In genomic region chr9:118416475-118416874, GRCm38 (mm10) we compare ENCODE assay signal across 25 mouse cellular contexts.
"Had no signal": no experiment of that assay in that cellular context is flagged by ENCODE, and none has a peak within 500 bp of the region (broad histone marks: within the 10 kb centered on the region; RNA-seq: fewer than 3 reads in every experiment).

No protein-coding gene starts in this region.

- H3K9me3 ChIP-seq: heart, embryonic 15.5 days; hindbrain, embryonic 13.5 days; hindbrain, embryonic 15.5 days; kidney, embryonic 15.5 days; limb, embryonic 10.5 days; limb, embryonic 12.5 days had no signal

- H3K27me3 ChIP-seq: heart, embryonic 15.5 days; hindbrain, embryonic 13.5 days; hindbrain, embryonic 15.5 days; kidney, embryonic 15.5 days; limb, embryonic 12.5 days had no signal

- H3K4me1 ChIP-seq: heart, embryonic 13.5 days; heart, embryonic 15.5 days; hindbrain, embryonic 13.5 days; hindbrain, embryonic 15.5 days; kidney, embryonic 15.5 days; limb, embryonic 10.5 days; limb, embryonic 12.5 days had no signal

- H3K4me2 ChIP-seq: heart, embryonic 11.5 days; heart, embryonic 13.5 days; heart, embryonic 15.5 days; hindbrain, embryonic 13.5 days; hindbrain, embryonic 15.5 days; kidney, embryonic 15.5 days; limb, embryonic 12.5 days; liver, embryonic 11.5 days had no signal

- ATAC-seq: hindbrain, postnatal 0 days; intestine, embryonic 16.5 days had no signal

- H3K9ac ChIP-seq: heart, embryonic 13.5 days; heart, embryonic 15.5 days; hindbrain, embryonic 13.5 days; hindbrain, embryonic 15.5 days; kidney, embryonic 15.5 days; limb, embryonic 12.5 days had no signal

- DNase-seq: gastrocnemius, postnatal 14 days; gastrocnemius, postnatal 36 days; heart, adult 18-20 months; heart, postnatal 14 days; heart, postnatal 36 days; kidney, adult 11 months; kidney, adult 2 months; kidney, adult 9 months; kidney, postnatal 14 days; kidney, postnatal 36 days; layer of hippocampus, adult 9-11 months; liver had no signal

- H3K27ac ChIP-seq: heart, embryonic 13.5 days; heart, embryonic 15.5 days; hindbrain, embryonic 13.5 days; hindbrain, embryonic 15.5 days; hindbrain, postnatal 0 days; kidney, embryonic 15.5 days; kidney, postnatal 0 days; left cerebral cortex, adult 2 months; limb, embryonic 10.5 days; limb, embryonic 12.5 days had no signal

- H3K36me3 ChIP-seq: heart, embryonic 13.5 days; heart, embryonic 15.5 days; hindbrain, embryonic 13.5 days; hindbrain, embryonic 15.5 days; kidney, embryonic 15.5 days; limb, embryonic 10.5 days; limb, embryonic 12.5 days had no signal

- H3K4me3 ChIP-seq: heart, embryonic 13.5 days; heart, embryonic 15.5 days; hindbrain, embryonic 13.5 days; hindbrain, embryonic 15.5 days; kidney, embryonic 15.5 days; left cerebral cortex, adult 2 months; limb, embryonic 10.5 days; limb, embryonic 12.5 days had no signal
